Mouse (Mus musculus): ENCODE measurements around the gene Sae1. TPM values are rescaled to one million over a fixed set of nuclear protein-coding genes. Genes with fewer than 3 reads are reported as not detected.
"Not testable (repeated sequence)": the region's sequence is repeated elsewhere in the genome, so short reads cannot be mapped to it uniquely, and the experiment has no call there.

Gene Sae1
- polyA plus RNA-seq, 1 experiment from 2014 or later: 246 TPM

GRCm38 (mm10) chr7:16310521-16311452 is 76.8 kb downstream of the Sae1 start:
- DNase-seq (ENCODE audit: low spot score): peak; percentile 62

- peak; percentile 95 for DNase-seq (ENCODE audit: low spot score)
These were observed 77.5 kb downstream of the Sae1 start for GRCm38 (mm10) chr7:16310020-16310520.

- DNase-seq (ENCODE audit: low spot score): peak; percentile 90
These were observed 78.1 kb downstream of the Sae1 start for GRCm38 (mm10) chr7:16309318-16310019.

- DNase-seq (ENCODE audit: low spot score): peak; percentile 22
These were observed 78.9 kb downstream of the Sae1 start for GRCm38 (mm10) chr7:16308555-16309317.

DNA sequence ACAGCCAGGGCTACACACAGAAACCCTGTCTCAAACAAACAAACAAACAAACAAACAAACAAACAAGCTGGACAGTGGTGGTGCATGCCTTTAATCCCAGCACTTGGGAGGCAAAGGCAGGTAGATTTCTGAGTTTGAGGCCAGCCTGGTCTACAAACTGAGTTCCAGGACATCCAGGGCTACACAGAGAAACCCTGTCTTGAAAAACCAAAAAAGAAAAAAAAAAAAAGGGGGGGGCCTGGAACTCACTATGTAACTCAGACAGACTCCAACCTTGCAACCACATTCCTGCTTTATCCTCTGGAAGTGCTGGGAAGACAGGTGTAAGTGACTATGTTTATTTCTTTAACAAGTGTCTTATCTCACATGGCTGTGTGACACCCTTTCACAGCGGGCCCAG is 79.5 kb downstream of the Sae1 start, which contains the start of gene Bbc3:
Bbc3 (plus strand) TSS at position 301 of the 400 bp plus-strand sequence.
- DNase-seq (ENCODE audit: low spot score): not testable (repeated sequence)

- not testable (repeated sequence) for DNase-seq (ENCODE audit: low spot score)
These were observed 80.5 kb downstream of the Sae1 start for GRCm38 (mm10) chr7:16307141-16307540.

- DNase-seq (ENCODE audit: low spot score): peak; percentile 56
These were observed 88.1 kb downstream of the Sae1 start for GRCm38 (mm10) chr7:16299419-16300035.

- DNase-seq (ENCODE audit: low spot score): no peak
These were observed 88.7 kb downstream of the Sae1 start for GRCm38 (mm10) chr7:16298927-16299326.

DNA sequence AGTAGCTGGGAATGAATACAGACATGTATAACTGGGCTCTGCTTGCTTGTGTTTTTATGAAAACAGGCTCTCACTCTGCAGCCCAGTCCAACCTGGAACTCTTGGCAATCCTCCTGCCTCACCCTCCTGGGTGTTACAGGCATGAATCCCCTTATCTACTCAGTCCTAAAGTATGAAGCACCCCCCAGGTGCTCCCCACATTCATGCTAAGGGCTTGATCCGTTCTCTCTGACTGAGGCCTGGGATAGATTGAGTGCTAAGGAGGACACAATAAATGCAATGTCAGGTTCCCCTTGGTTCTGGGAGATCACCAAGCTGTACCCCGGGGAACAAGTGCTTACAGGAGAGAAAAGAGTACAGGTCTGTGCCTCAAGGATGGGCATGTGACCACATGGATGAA is 90.0 kb downstream of the Sae1 start:
- DNase-seq (ENCODE audit: low spot score): no peak

GRCm38 (mm10) chr7:16296766-16297390 is 90.7 kb downstream of the Sae1 start:
- DNase-seq (ENCODE audit: low spot score): peak; percentile 94

DNA sequence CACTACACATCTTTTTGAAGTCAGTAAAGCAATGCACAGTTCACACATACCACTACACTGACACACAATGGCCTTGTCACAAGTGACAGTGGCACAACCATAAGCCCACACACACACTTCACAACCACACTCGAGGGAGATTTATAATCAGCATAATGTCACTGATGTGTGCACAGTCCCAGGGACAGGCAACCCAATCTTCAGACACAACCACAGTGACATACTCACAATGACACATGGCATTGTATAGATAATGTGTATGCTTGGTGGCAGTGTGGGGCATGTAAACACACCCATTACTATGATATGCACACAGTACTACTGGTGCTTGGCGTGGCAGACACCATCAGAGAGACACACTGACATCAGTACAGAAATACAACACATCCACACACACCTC is 91.5 kb downstream of the Sae1 start:
- no peak for DNase-seq (ENCODE audit: low spot score)

- DNase-seq (ENCODE audit: low spot score): peak; percentile 88
These were observed 92.2 kb downstream of the Sae1 start for GRCm38 (mm10) chr7:16295321-16295900.

DNA sequence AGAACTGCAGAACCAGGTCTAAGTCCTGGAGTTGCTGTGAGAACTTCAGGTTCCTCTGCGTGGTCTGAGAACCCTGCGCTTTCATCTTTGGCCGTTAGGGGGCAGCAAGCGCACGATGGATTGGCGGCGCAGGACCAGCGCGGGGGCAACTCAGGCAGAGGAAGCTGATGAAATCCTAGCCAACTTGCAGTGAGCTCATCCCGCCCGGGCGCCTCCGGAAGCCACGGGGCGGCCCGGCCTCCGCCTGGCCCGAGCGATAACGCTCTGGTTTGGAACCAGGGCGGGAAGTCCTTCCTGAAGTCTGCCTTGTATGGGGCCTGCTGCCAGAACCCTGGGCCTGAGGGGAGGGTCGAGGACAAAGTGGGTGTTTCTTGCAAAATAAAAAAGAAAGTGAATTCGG is 92.8 kb downstream of the Sae1 start:
- peak; percentile 95 for DNase-seq (ENCODE audit: low spot score)

GRCm38 (mm10) chr7:16294346-16294745 is 93.3 kb downstream of the Sae1 start:
- peak; percentile 64 for DNase-seq (ENCODE audit: low spot score)

- DNase-seq (ENCODE audit: low spot score): no peak
These were observed 99.8 kb downstream of the Sae1 start for GRCm38 (mm10) chr7:16287791-16288190.

DNA sequence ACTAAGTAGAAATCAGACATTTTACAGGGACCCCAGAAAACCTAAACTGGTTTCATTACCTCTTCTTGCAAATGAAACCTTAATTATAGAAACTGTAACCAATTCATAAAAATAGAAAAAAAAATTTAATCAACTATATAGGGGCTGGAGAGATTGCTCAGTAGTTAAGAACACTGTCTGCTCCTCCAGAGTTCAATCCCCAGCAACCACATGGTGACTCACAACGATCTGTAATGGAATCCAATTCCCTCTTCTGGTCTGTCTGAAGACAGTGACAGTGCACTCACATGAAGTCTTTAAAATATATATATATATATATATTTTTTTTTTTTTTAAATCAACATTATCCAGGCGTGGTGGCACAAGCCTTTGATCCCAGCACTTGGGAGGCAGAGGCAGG is 100.6 kb downstream of the Sae1 start:
- DNase-seq (ENCODE audit: low spot score): no peak

GRCm38 (mm10) chr7:16286026-16286961 is 101.3 kb downstream of the Sae1 start, which contains the start of gene Ccdc9:
TSS of gene Ccdc9 (minus strand) at chr7:16286795.
- DNase-seq (ENCODE audit: low spot score): peak; percentile 99

DNA sequence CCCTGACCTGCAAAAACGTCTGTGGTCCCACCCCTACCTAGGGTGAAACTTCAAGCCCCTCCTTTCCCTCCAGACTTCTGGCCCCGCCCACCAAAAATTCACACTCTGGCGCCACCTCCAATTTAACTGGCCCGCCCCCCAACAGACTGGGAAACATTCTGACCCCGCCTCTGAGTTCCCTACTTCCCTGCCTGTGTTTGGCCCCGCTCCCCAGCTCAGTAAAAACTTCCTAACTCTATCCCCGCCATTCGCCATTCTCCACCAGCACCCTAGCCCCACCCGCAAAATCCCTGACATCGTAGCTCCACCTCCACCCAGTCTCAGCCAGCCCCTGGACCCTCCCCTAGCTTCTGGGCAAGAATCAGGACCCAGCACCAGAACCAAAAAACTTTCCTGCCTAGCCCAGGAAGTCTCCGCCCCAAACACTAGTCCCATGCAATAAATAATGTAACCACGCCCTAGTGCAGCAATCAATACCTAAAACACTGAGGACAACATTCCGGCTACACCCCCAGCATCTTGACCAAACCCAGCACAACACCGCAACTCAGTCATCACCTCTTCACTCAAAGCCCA is 102.1 kb downstream of the Sae1 start:
- peak; percentile 69 for DNase-seq (ENCODE audit: low spot score)

All from thymus, postnatal 0 days (tissue).